Mouse (Mus musculus) bone marrow macrophage, adult 2 months (primary cell): ENCODE data around the gene Pum2. TPM values are rescaled to one million over a fixed set of nuclear protein-coding genes. Genes with fewer than 3 reads are reported as not detected.
"Not testable (repeated sequence)": the region's sequence is repeated elsewhere in the genome, so short reads cannot be mapped to it uniquely, and the experiment has no call there.

Source experiments
- H3K27ac ChIP-seq: 2 replicates; pipeline ENCODE4 v1.5.1; 2012; ENCODE audit warnings: low read depth, low read length; ENCODE audit not compliant: insufficient read depth
- H3K4me1 ChIP-seq: 2 replicates; pipeline ENCODE4 v1.6.1; 2012; ENCODE audit warnings: low read length; ENCODE audit not compliant: control insufficient read depth, insufficient read depth
- H3K4me3 ChIP-seq: 2 replicates; pipeline ENCODE4 v1.5.1; 2012; ENCODE audit warnings: mild to moderate bottlenecking, low read length, moderate library complexity; ENCODE audit not compliant: insufficient read depth
- CTCF ChIP-seq: IDR thresholded peaks from 2 replicates; pipeline ENCODE4 v1.5.1; 2012; ENCODE audit warnings: low read depth, mild to moderate bottlenecking, low read length, moderate library complexity
- POLR2A ChIP-seq: IDR thresholded peaks from 2 replicates; pipeline ENCODE4 v1.6.1; 2012; ENCODE audit warnings: mild to moderate bottlenecking, low read depth, low read length, borderline replicate concordance
- polyA plus RNA-seq: library from polyadenylated mRNA; stranded (reverse); fragments of >200 nt; gene quantifications from 2 replicates; pipeline ENCODE4 v1.2.4, GENCODE M21; 2012; ENCODE audit not compliant: missing spikeins, insufficient read depth, insufficient read length

The Pum2 gene
- polyA plus RNA-seq, 1 experiment = 99.6 TPM

GRCm38 (mm10) chr12:8684200-8684599 lies 10.3 kb downstream of the Pum2 start:
- no peak overlapping the region for H3K27ac ChIP-seq
- H3K4me3 ChIP-seq = no peak overlapping the region
- H3K4me1 ChIP-seq = peaks cover 22% of the 10 kb centered on the region
- TF ChIP-seq POLR2A = no peak
- no peak for TF ChIP-seq CTCF

DNA sequence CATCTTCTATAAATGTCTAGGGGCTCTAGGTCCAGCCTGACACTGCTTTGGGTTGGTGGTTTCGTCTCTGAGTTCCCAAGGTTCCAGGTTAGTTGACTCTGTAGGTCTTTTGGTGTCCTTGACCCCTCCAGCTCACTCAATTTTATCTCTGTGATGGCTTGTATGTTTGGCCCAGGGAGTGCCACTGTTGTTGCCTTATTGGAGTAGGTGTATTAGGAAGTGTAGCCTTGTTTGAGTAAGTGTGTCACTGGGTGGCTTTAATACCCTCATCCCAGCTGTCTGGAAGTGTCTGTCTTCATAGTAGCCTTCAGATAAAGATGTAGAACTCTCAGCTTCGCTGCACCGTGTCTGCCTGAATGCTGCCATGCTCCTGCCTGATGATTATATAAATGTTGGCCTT lies 11.1 kb downstream of the Pum2 start:
- peaks cover 21% of the 10 kb centered on the region for H3K4me1 ChIP-seq
- no peak overlapping the region for H3K4me3 ChIP-seq
- H3K27ac ChIP-seq = no peak overlapping the region
- no peak for TF ChIP-seq POLR2A
- no peak for TF ChIP-seq CTCF

DNA sequence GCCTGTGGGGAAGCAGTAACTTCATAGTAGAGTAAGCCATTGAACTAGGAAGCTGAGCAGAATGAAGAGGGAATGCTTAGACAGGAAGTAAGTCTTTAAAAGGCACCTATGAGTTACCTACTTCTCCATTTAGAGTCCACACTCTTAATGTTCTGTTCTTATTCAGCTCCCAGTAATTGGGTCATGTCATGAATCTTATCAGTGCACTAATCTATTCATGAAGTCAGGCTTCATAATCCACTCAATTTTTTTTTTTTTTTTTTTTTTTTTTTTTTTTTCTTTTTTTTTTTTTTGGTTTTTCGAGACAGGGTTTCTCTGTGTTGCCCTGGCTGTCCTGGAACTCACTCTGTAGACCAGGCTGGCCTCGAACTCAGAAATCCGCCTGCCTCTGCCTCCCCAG lies 15.9 kb downstream of the Pum2 start:
- not testable (repeated sequence) for H3K27ac ChIP-seq, H3K4me3 ChIP-seq
- H3K4me1 ChIP-seq = peaks cover 10% of the 10 kb centered on the region

DNA sequence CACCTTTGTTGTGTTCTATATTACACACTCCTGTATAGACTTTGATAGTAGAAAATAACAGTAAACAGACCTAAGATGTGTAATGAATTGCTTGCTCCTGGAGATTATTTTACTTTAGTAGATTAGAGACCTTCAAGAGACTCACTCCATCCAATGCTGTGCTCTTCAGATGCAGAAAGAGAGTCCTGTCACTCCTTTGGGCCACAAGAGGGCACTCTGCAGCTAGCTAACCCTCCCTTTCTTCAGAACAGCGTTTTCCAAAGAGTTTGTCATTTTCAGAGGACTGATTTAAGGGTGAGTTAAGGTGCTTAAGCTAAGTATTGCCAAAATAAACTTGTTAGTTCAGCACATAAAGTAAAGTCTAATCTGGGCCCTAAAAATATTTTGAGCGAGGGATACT lies 25.0 kb downstream of the Pum2 start:
- Histone ChIP-seq H3K4me1 (peaks cover 4% of the 10 kb centered on the region; the same call in 1 of the 2 replicates), H3K4me3 (no peak overlapping the region), H3K27ac (no peak overlapping the region)
- TF ChIP-seq POLR2A = no peak
- no peak; the same call in 1 of the 2 replicates for TF ChIP-seq CTCF

DNA sequence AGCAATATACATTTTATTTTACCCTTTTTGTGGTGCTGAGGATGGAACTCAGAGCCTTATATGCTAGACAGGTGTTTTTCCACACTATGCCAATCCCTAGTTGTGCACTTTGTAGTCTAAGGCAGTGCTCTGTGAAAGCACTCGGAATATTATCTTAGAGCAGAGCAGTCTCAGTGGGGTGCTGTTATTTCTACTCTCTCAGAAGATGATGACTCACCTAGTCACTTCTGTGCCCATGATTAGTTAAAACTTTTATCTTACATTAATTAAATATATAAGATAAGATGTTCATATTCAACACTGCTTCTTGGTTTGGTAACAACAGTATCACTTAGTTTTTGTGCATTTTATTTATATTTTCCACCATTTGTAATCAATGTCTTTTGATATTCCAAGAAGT lies 30.1 kb downstream of the Pum2 start:
- Histone ChIP-seq H3K4me1 (no peaks in the 10 kb centered on the region), H3K4me3 (no peak overlapping the region), H3K27ac (no peak overlapping the region)
- TF ChIP-seq POLR2A = no peak
- no peak for TF ChIP-seq CTCF

GRCm38 (mm10) chr12:8708876-8709275 lies 34.9 kb downstream of the Pum2 start:
- TF ChIP-seq POLR2A = no peak
- no peak for TF ChIP-seq CTCF
- no peak overlapping the region for H3K27ac ChIP-seq
- no peak overlapping the region for H3K4me3 ChIP-seq
- H3K4me1 ChIP-seq = no peaks in the 10 kb centered on the region

GRCm38 (mm10) chr12:8712665-8713064 lies 38.7 kb downstream of the Pum2 start:
- Histone ChIP-seq H3K4me3 (no peak overlapping the region), H3K27ac (no peak overlapping the region), H3K4me1 (no peaks in the 10 kb centered on the region)
- TF ChIP-seq CTCF = no peak
- TF ChIP-seq POLR2A = no peak

DNA sequence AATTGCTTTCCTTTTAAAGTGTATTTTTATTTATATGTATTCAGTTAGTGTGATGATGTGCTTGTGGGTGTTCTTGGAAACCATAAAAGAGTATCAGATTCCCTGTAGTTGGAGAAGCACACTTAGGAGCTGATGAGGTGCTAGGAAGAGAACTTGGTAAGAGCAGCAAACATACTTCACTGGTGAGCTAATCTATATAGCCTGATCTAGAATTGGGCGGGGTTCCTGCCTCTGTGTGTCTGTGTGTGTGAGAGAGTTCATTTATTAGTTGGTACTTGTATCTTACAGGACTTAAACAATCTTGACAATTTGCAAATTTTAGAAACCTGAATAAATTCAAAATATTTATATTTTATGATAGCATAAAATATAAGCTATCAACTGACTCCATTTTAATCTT lies 42.2 kb downstream of the Pum2 start:
- H3K4me3 ChIP-seq = no peak overlapping the region
- no peak overlapping the region for H3K27ac ChIP-seq
- H3K4me1 ChIP-seq = no peaks in the 10 kb centered on the region
- TF ChIP-seq POLR2A = no peak
- TF ChIP-seq CTCF = no peak

- Histone ChIP-seq H3K27ac (no peak overlapping the region), H3K4me1 (no peaks in the 10 kb centered on the region), H3K4me3 (no peak overlapping the region)
- no peak for TF ChIP-seq POLR2A
- no peak for TF ChIP-seq CTCF
These were observed 53.0 kb downstream of the Pum2 start for GRCm38 (mm10) chr12:8726890-8727289.

- H3K4me3 ChIP-seq = no peak overlapping the region
- H3K27ac ChIP-seq = no peak overlapping the region
- no peak for TF ChIP-seq POLR2A
- no peak for TF ChIP-seq CTCF
- no peaks in the 10 kb centered on the region for H3K4me1 ChIP-seq
These were observed 54.8 kb downstream of the Pum2 start for GRCm38 (mm10) chr12:8728739-8729138.

DNA sequence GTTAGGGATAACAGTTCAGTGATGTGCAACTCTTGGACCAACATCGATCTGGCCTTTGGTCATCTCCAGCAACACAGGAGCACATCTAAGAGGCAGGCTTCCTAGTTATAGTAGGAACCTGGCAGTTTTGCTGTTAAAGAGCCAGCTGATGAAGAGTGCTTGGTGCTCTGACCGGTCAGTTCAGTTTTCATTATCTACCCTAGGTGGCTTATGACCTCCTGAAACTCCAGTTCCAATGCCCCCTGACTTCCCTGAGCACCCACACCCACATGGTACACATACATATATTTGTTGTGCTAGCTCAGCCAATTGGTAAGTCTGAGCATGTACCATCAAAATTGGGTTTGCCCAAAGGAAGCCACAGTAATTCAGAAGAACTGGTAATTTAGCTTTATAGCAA lies 79.7 kb downstream of the Pum2 start:
- H3K27ac ChIP-seq = no peak overlapping the region
- no peak for TF ChIP-seq POLR2A
- no peak for TF ChIP-seq CTCF
- H3K4me1 ChIP-seq = no peaks in the 10 kb centered on the region
- H3K4me3 ChIP-seq = no peak overlapping the region

GRCm38 (mm10) chr12:8754116-8754515 lies 80.2 kb downstream of the Pum2 start:
- Histone ChIP-seq H3K27ac (no peak overlapping the region), H3K4me1 (no peaks in the 10 kb centered on the region), H3K4me3 (no peak overlapping the region)
- TF ChIP-seq POLR2A = no peak
- TF ChIP-seq CTCF = no peak
